Mouse (Mus musculus) forebrain, embryonic 14.5 days (tissue): ENCODE results near the gene Chac1. TPM values are rescaled to one million over a fixed set of nuclear protein-coding genes. Genes with fewer than 3 reads are reported as not detected.
A peak's percentile ranks its signal among the peaks of the same experiment; 100 is the strongest.

Experiments
- ATAC-seq: fragments of 200-750 bp; cut with Nextera tagmentation; 2 replicates; pipeline ENCODE4 v1.8.0; 2017; ENCODE audit warnings: mild to moderate bottlenecking, moderate library complexity
- DNase-seq: peaks from one replicate; pipeline ENCODE4 v3.0.0-alpha.2; 2015; ENCODE audit warnings: low spot score
- H3K27ac ChIP-seq: fragments of 300-500 bp; sonication (generic); 2 replicates; pipeline ENCODE4 v1.5.1; 2014; ENCODE audit warnings: low read depth, mild to moderate bottlenecking, control low read depth, low read length, moderate library complexity
- H3K27me3 ChIP-seq: fragments of 300-500 bp; sonication (generic); replicated peaks from 2 replicates; pipeline ENCODE4 v1.6.1; 2014; ENCODE audit warnings: low read length, control low read depth, mixed read lengths; ENCODE audit not compliant: control insufficient read depth, insufficient read depth
- H3K36me3 ChIP-seq: fragments of 300-500 bp; sonication (generic); 2 replicates; pipeline ENCODE4 v1.6.1; 2014; ENCODE audit warnings: low read length, control low read depth; ENCODE audit not compliant: control insufficient read depth, insufficient read depth
- H3K4me1 ChIP-seq: fragments of 300-500 bp; sonication (generic); 2 replicates; pipeline ENCODE4 v1.6.1; 2014; ENCODE audit warnings: antibody characterized with exemption, low read length, control low read depth; ENCODE audit not compliant: control insufficient read depth, insufficient read depth
- H3K4me2 ChIP-seq: fragments of 300-500 bp; sonication (generic); 2 replicates; pipeline ENCODE4 v1.6.1; 2014; ENCODE audit warnings: mild to moderate bottlenecking, control low read depth, low read length
- H3K4me3 ChIP-seq: fragments of 300-500 bp; sonication (generic); 2 replicates; pipeline ENCODE4 v1.5.1; 2014; ENCODE audit warnings: low read depth, low read length, control low read depth
- H3K9ac ChIP-seq: fragments of 300-500 bp; sonication (generic); 2 replicates; pipeline ENCODE4 v1.6.1; 2014; ENCODE audit warnings: mild to moderate bottlenecking, low read length, control low read depth, moderate library complexity
- H3K9me3 ChIP-seq: fragments of 300-500 bp; sonication (generic); replicated peaks from 2 replicates; pipeline ENCODE4 v1.6.1; 2016; ENCODE audit warnings: low read length, control low read depth, mixed read lengths; ENCODE audit not compliant: control insufficient read depth
- WGBS: fragments of 180-500 bp; shearing (Covaris S2); extraction: QIAGEN DNeasy Blood & Tissue Kit; methylation state at CpG from one replicate; pipeline ENCODE4 v1.1.7; 2014; 5-methylcytosine and 5-hydroxymethylcytosine counted together
- polyA plus RNA-seq: library from polyadenylated mRNA; unstranded; fragments of >200 nt; fragmentation: Nextera tagmentation; extraction: Ambion mirVana; gene quantifications from 2 replicates; pipeline ENCODE4 v1.2.1, GENCODE M21; 2014

Chac1 gene
- polyA plus RNA-seq, 1 experiment from 2014 or later = 3.8 TPM

- peak; percentile 64 for DNase-seq
- Histone ChIP-seq H3K36me3 (no peaks in the 10 kb centered on the region), H3K4me3 (peak overlapping the region; percentile 34), H3K4me2 (peak overlapping the region; percentile 68), H3K9ac (peak overlapping the region; percentile 47), H3K27ac (0 out of 2 replicates have a peak overlapping the region, but pooled peaks have one; percentile 14), H3K27me3 (peaks cover 89% of the 10 kb centered on the region), H3K9me3 (no peaks in the 10 kb centered on the region), H3K4me1 (peaks cover 36% of the 10 kb centered on the region)
- under 1% methylated on average over 61 of the region's 61 CpGs for WGBS
- ATAC-seq = no peak
These were observed 24.6 kb upstream of the Chac1 start for GRCm38 (mm10) chr2:119326161-119327101.

- no peaks in the 10 kb centered on the region for H3K36me3 ChIP-seq
- ATAC-seq (no peak), DNase-seq (no peak)
- H3K27me3 ChIP-seq = peaks cover 88% of the 10 kb centered on the region
- peaks cover 32% of the 10 kb centered on the region for H3K4me1 ChIP-seq
- 0% methylated on average over 30 of the region's 30 CpGs for WGBS
- H3K4me2 ChIP-seq = peak overlapping the region; percentile 68
- no peaks in the 10 kb centered on the region for H3K9me3 ChIP-seq
- peak overlapping the region; percentile 26; the same call in 1 of the 2 replicates for H3K9ac ChIP-seq
- peak overlapping the region; percentile 34 for H3K4me3 ChIP-seq
- H3K27ac ChIP-seq = no peak overlapping the region
These were observed 23.9 kb upstream of the Chac1 start for GRCm38 (mm10) chr2:119327102-119327480.

- WGBS = 17% methylated on average over 11 of the region's 11 CpGs
- Histone ChIP-seq H3K4me3 (no peak overlapping the region), H3K4me1 (peaks cover 25% of the 10 kb centered on the region), H3K27ac (no peak overlapping the region), H3K9ac (0 out of 2 replicates have a peak overlapping the region, but pooled peaks have one; percentile 4), H3K4me2 (peak overlapping the region; percentile 4; the same call in 1 of the 2 replicates), H3K27me3 (peaks cover 82% of the 10 kb centered on the region), H3K9me3 (no peaks in the 10 kb centered on the region), H3K36me3 (no peaks in the 10 kb centered on the region)
- no peak for DNase-seq
- no peak for ATAC-seq
These were observed 23.0 kb upstream of the Chac1 start for GRCm38 (mm10) chr2:119327942-119328526.

- H3K27me3 ChIP-seq = peaks cover 77% of the 10 kb centered on the region
- DNase-seq = no peak
- H3K9ac ChIP-seq = no peak overlapping the region
- H3K4me2 ChIP-seq = no peak overlapping the region
- no peaks in the 10 kb centered on the region for H3K36me3 ChIP-seq
- peaks cover 21% of the 10 kb centered on the region for H3K4me1 ChIP-seq
- H3K4me3 ChIP-seq = no peak overlapping the region
- no peak overlapping the region for H3K27ac ChIP-seq
- no peaks in the 10 kb centered on the region for H3K9me3 ChIP-seq
- no peak for ATAC-seq
- WGBS = 43% methylated on average over 5 of the region's 5 CpGs
These were observed 22.5 kb upstream of the Chac1 start for GRCm38 (mm10) chr2:119328546-119328945.

- Histone ChIP-seq H3K27me3 (peaks cover 71% of the 10 kb centered on the region), H3K9me3 (no peaks in the 10 kb centered on the region), H3K36me3 (no peaks in the 10 kb centered on the region), H3K4me3 (no peak overlapping the region), H3K4me1 (peaks cover 17% of the 10 kb centered on the region), H3K27ac (no peak overlapping the region), H3K4me2 (no peak overlapping the region), H3K9ac (no peak overlapping the region)
- DNase-seq (no peak), ATAC-seq (0 out of 2 replicates have a peak, but pooled peaks have one; percentile 24)
- WGBS = 62% methylated on average over 3 of the region's 3 CpGs
These were observed 21.8 kb upstream of the Chac1 start for GRCm38 (mm10) chr2:119329123-119329817.

GRCm38 (mm10) chr2:119330795-119331194 lies 20.2 kb upstream of the Chac1 start:
- ATAC-seq (no peak), DNase-seq (no peak)
- Histone ChIP-seq H3K27me3 (peaks cover 57% of the 10 kb centered on the region), H3K9me3 (no peaks in the 10 kb centered on the region), H3K27ac (no peak overlapping the region), H3K4me2 (no peak overlapping the region), H3K36me3 (no peaks in the 10 kb centered on the region), H3K4me1 (peaks cover 7% of the 10 kb centered on the region), H3K9ac (no peak overlapping the region), H3K4me3 (no peak overlapping the region)
- 91% methylated on average over 8 of the region's 8 CpGs for WGBS

GRCm38 (mm10) chr2:119332177-119332661 lies 18.8 kb upstream of the Chac1 start:
- H3K27me3 ChIP-seq = peaks cover 43% of the 10 kb centered on the region
- no peak for DNase-seq

GRCm38 (mm10) chr2:119334135-119334534 lies 16.9 kb upstream of the Chac1 start:
- Histone ChIP-seq H3K9ac (no peak overlapping the region), H3K4me1 (peaks cover 3% of the 10 kb centered on the region; the same call in 1 of the 2 replicates), H3K27me3 (peaks cover 28% of the 10 kb centered on the region), H3K27ac (no peak overlapping the region), H3K4me2 (no peak overlapping the region), H3K36me3 (no peaks in the 10 kb centered on the region), H3K9me3 (no peaks in the 10 kb centered on the region), H3K4me3 (no peak overlapping the region)
- ATAC-seq (no peak), DNase-seq (no peak)
- WGBS = 66% methylated on average over 1 of the region's 1 CpGs

More at GRCm38 (mm10) chr2:119332177-119332661, 18.8 kb upstream of the Chac1 start:
- H3K9ac ChIP-seq = no peak overlapping the region
- no peak overlapping the region for H3K4me2 ChIP-seq
- no peaks in the 10 kb centered on the region for H3K36me3 ChIP-seq
- H3K27ac ChIP-seq = no peak overlapping the region
- no peaks in the 10 kb centered on the region for H3K9me3 ChIP-seq
- no peak for ATAC-seq
- no peak overlapping the region for H3K4me3 ChIP-seq
- WGBS = 77% methylated on average over 24 of the region's 24 CpGs
- no peaks in the 10 kb centered on the region; the same call in 1 of the 2 replicates for H3K4me1 ChIP-seq
